Mouse (Mus musculus): ENCODE results near the gene Kpna2. TPM values are rescaled to one million over a fixed set of nuclear protein-coding genes. Genes with fewer than 3 reads are reported as not detected.
"Not testable (repeated sequence)": the region's sequence is repeated elsewhere in the genome, so short reads cannot be mapped to it uniquely, and the experiment has no call there.

Gene Kpna2
- polyA plus RNA-seq, 1 experiment: 30.9 TPM

- no peak for DNase-seq (ENCODE audit: extremely low spot score in 1 of 2, low spot score in 1 of 2)
These were observed 12.0 kb downstream of the Kpna2 start for GRCm38 (mm10) chr11:106987384-106987783.

GRCm38 (mm10) chr11:106985979-106986604 lies 13.2 kb downstream of the Kpna2 start:
- DNase-seq (ENCODE audit: extremely low spot score in 1 of 2, low spot score in 1 of 2): not testable (repeated sequence)

- peak in 1 of 2 experiments; percentile 11 for DNase-seq (ENCODE audit: extremely low spot score in 1 of 2, low spot score in 1 of 2)
These were observed 17.0 kb downstream of the Kpna2 start for GRCm38 (mm10) chr11:106982351-106982750.

DNA sequence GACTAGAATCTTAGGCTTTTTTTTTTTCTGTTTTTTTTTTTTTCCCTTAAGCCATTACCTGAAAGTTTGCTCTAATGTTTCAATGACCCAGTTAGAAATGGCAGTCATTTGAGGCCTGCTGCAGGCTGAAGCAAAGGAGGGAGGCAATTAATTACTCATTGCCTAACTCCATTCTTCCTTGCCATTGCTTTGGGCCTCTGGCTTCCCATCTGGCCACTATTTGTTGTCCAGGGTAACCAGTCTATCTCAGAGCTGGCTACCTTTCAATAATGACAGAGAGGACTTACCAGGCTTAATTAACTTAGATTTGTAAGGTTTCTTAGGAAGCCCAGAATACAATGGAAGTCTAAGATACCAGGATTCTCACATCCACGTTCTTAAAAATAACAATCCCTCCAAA lies 17.6 kb downstream of the Kpna2 start:
- peak in 1 of 2 experiments; percentile 13 for DNase-seq (ENCODE audit: extremely low spot score in 1 of 2, low spot score in 1 of 2)

GRCm38 (mm10) chr11:106980455-106980854 lies 18.9 kb downstream of the Kpna2 start:
- DNase-seq (ENCODE audit: extremely low spot score in 1 of 2, low spot score in 1 of 2): peak; percentile 28 to 89

DNA sequence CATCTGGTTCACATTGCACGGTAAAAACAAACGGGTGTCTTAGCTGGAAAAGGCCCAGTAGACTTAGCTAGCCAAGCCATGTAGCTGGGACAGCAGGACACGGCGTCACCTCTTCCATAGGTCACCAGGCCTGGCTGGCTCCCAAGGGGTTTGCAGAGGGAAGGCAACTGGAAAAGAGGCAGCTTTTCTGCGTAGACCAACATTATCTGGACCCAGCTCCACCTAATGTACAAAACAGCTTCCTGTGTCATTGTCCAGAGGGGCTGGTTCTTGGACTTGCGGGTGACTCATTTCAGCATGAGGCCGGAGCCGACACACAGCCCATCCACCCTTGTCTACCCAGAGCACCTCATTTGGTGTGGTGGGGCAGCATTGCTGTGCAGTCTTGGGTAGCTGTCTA lies 23.1 kb downstream of the Kpna2 start:
- DNase-seq (ENCODE audit: extremely low spot score in 1 of 2, low spot score in 1 of 2): no peak

- no peak for DNase-seq (ENCODE audit: extremely low spot score in 1 of 2, low spot score in 1 of 2)
These were observed 23.7 kb downstream of the Kpna2 start for GRCm38 (mm10) chr11:106975419-106976177.

DNA sequence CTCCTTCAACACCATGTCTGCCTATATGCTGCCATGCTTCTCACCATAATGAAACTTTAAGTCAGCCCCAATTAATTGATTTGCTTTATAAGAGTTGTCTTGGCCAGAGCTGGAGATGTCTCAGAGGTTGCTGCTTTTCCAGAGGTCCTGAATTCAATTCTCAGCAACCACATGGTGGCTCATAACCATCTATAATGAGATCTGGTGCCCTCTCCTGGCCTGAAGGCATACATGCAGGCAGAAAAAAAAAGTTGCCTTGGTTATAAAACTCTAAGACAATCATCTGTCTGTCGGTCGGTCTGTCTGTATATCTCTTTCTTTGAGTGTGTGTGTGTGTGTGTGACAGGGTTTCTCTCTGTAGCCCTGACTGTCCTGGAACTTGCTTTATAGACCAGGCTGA lies 24.9 kb downstream of the Kpna2 start:
- no peak for DNase-seq (ENCODE audit: extremely low spot score in 1 of 2, low spot score in 1 of 2)

DNA sequence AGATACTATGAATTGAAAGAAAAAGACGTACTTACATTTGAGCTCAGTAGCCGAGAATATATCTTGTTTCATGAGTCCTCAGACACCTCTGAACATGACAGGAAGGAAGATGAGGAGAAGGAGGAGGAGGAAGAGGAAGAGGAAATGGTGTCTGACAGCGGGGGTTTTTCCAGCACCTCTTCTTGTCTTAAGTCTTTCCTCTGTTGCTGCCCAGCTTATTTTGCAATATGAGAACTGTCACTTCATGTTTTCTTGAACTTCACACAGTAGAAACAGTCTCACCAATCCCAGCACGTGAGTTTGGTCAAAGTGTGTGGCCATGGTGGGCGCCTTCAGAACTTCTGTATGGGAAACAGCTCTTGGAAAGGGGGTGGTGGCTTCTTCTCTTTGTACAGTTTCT lies 26.3 kb downstream of the Kpna2 start:
- no peak for DNase-seq (ENCODE audit: extremely low spot score in 1 of 2, low spot score in 1 of 2)

- DNase-seq (ENCODE audit: extremely low spot score in 1 of 2, low spot score in 1 of 2): no peak
These were observed 29.5 kb downstream of the Kpna2 start for GRCm38 (mm10) chr11:106969798-106970197.

DNA sequence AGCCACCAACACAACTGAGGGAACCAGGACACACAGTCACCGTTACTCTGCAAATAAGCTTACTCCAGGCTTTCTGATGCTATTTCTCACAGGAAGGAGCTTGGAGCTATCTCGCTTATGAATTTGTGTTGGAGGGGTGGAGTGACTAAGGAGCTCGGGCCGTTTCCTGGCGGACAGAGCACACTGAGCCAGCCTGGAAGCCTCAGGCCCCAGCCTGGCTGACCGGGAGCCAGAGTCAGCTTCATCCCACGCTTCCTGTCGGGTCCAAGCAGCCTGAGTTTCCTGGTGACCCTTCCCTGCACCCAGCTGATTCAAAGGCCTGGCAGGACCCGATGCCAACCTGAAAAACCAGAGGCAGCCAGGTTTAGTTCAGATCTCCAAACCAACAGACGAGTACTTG lies 31.7 kb downstream of the Kpna2 start:
- DNase-seq (ENCODE audit: extremely low spot score in 1 of 2, low spot score in 1 of 2): no peak

DNA sequence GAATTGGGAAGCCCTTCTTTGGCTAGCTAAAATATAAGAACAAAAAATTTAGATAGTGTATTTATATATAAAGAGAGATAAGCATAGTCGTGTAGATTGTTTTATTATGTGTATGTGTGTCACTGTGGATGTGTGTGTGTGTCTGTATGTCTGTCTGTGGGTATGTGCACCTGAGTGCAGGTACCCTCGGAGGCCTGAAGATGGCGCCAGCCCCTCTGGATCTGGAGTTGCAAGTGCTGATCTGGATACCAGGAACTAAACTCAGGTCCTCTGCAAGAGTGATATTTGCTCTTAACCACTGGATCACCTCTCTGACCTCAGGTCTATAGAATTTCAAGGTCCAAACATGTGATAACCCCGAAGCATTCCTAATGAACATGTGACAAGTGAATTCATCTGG lies 33.5 kb downstream of the Kpna2 start:
- DNase-seq (ENCODE audit: extremely low spot score in 1 of 2, low spot score in 1 of 2): no peak

DNA sequence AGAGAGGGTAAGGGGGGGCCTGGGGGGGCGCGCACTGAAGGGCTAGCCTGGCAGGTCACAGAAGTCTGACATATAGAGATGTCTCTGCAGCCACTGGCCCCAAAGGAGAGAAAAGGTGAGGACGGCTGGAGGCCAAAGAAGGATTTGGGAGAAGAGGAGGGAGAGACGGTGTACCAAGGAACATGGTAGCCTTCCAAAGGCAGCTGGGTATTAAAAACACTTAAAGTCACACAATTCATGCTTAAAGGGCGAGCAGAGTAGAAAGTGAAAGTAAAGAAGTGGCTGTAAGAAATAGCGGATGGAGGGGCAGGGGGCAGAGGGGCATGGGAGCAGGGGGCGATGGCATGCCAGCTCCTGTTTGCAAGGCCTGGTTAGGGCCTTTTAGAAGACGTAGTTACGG lies 37.0 kb downstream of the Kpna2 start:
- DNase-seq (ENCODE audit: extremely low spot score in 1 of 2, low spot score in 1 of 2): no peak

GRCm38 (mm10) chr11:106961471-106962081 lies 37.8 kb downstream of the Kpna2 start:
- DNase-seq (ENCODE audit: extremely low spot score in 1 of 2, low spot score in 1 of 2): no peak

DNA sequence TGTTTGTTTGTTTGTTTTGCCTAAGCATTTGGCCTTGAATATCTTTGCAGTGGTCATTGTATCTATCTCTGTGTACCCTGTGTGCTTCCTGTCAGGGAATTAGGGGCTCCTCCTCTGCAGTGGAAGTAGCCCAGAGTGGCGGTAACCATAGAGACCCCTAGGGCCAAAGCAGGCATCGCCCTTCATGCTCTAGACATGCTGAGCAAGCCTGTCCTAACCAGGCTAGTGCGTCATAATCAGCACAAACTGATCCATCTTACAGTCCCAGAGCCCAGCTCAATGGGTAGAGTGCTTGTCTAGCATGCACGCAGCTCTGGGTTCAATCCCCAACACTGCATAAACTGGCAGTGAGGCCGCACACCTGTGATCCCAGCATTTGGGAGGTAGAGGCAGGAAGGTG lies 40.2 kb downstream of the Kpna2 start:
- DNase-seq (ENCODE audit: extremely low spot score in 1 of 2, low spot score in 1 of 2): no peak

DNA sequence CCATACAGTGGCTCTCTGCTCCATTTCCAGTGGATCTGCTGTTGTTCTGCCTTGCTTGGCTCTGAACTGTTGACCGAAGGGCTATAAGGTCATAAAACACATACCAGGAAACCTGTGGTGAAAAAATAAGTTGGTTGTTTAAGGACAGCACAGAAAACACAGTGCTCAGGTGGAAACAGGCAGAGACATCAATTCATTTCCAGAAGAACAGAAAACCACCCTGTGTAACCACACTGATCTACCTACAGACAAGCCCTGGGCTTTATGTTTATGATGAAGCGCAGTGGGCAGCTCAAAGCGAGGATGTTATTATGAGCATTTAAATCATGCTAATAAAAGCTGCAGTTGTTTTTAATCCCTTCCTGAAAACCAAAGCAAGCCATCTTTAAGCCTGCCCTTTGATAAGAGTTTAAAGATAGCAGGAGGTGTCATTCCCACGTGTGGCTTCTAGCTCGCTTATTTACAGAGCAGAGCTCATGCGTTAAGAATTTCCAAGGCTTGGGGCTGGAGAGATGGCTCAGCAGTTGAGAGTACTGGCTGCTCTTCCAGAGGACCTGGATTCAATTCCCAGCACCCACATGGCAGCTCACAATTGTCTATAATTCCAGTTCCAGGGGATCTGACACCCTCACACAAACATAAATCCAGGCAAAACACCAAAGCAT lies 40.8 kb downstream of the Kpna2 start:
- DNase-seq (ENCODE audit: extremely low spot score in 1 of 2, low spot score in 1 of 2): no peak

DNA sequence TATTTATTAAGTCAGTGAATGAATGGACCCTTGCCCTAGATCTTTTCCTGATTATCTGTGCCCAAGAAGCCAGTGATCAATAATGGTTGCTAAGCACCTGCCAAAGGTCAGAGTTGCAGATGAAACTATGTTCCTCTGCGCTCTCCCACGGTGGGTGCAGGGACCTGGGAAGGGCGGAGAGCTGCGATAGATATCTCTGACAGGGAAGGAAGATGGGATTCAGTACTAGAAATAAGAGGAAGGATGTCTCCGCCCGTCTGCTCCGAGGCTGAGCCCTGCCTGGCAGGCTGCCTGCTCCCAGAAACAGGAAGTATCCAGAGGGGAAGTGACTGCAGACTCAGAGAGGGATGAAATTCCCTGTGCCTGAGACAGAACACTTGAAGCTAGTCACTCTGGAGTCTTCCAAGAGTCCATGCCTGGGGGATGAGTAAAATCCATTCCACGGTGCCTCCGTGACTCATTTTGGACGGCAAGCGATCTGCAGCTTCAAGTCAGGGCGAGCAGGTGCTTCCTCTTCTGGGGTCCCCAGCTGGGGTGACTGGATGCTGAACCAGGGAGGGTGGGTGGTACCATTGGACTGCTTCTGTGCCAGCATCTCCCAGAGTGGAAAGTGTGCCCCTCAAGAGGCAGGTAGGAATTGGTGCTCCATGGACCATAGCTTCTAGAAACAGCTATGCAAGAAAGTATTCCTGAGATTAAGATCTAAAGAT lies 41.9 kb downstream of the Kpna2 start:
- DNase-seq (ENCODE audit: extremely low spot score in 1 of 2, low spot score in 1 of 2): peak in 1 of 2 experiments; percentile 20

GRCm38 (mm10) chr11:106954566-106954965 lies 44.8 kb downstream of the Kpna2 start:
- no peak for DNase-seq (ENCODE audit: extremely low spot score in 1 of 2, low spot score in 1 of 2)

DNA sequence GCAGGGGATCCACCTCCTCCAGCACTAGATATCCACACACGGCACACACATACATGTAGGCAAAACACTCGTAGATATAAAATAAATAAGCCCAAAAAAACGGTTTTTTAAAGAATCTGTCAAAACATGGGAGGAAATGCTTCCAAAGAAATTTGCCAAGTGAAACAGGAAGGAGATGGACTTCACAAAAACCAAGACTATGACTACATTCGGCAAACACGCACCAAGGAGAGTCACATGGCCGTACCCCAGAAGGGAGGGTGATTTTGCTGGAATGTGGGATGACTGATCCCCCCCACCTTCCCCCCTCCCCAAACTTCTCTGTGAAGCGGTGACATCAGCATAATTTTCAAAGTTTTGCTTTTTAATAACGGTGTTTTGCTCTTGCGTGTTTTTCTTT lies 45.2 kb downstream of the Kpna2 start:
- no peak for DNase-seq (ENCODE audit: extremely low spot score in 1 of 2, low spot score in 1 of 2)
